Mouse (Mus musculus) kidney, adult 11 months (tissue): ENCODE data around the gene Olfr1259.
"Not testable (repeated sequence)": the region's sequence is repeated elsewhere in the genome, so short reads cannot be mapped to it uniquely, and the experiment has no call there.

Source experiments
- DNase-seq: peaks from one replicate; pipeline ENCODE4 v3.0.0; 2022

The Olfr1259 gene

DNA sequence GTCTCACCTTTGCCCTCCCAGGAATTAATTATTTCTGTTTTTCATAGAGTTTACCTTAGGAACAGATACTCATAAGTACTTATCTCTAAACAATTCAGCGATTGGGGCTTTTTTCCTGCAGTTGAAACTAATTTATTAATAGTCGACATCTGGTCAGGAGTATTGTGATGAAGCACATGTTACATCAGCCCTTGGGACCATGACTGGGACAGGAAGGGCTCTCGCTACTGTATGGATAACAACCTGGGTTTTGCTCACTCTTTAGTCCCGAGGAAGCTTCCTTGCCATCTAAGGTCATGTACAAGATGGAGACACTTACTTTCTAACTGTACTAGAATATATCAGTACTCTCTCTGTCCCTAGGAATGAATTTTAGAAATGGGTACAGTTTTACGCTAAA lies at the start of gene Olfr1259:
TSS of gene Olfr1259 (minus strand) at position 101 of the 400 bp plus-strand sequence.
- DNase-seq: no peak

GRCm38 (mm10) chr2:89990921-89991320 lies 42.5 kb upstream of the Olfr1259 start, which contains the start of gene Olfr1261:
TSS of gene Olfr1261 (plus strand) at chr2:89991221.
- DNase-seq: no peak

DNA sequence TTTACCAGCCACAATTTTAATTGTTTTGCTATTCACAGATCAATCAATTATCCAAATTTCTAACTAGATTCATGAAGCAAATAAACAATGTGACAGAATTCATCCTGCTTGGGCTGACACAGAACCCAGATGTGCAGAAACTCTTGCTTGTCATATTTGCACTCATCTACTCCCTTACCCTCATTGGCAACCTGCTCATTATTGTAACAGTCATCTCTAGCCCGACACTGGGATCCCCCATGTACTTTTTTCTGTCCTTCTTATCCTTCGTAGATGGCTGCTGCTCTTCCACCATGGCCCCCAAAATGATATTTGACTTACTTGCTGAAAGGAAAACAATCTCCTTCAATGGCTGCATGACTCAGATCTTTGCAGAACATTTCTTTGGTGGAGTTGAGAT lies 29.2 kb upstream of the Olfr1259 start:
- no peak for DNase-seq

GRCm38 (mm10) chr2:89974184-89974583 lies 25.7 kb upstream of the Olfr1259 start, which contains the start of gene Olfr1260:
TSS of gene Olfr1260 (plus strand) at chr2:89974340.
- DNase-seq: no peak

DNA sequence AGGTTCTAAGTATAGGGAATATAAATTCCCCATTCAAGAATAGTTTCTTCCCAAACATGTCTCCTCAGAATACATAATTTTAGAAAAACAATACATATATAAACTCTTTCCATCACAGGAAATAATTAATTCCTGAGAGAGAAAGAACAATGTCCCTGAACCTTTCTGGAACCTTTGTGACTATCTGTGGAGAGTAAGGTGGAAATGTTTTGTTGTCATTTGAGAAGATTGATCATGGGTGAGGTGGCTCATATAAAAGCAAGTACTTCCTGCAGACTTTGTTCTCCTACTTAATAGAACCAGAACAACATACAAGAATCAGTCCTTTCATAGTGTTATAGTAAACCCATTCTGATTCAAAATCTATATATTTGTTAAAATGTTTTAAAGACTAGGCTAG lies 21.5 kb downstream of the Olfr1259 start, which contains the start of gene Olfr1258:
TSS of gene Olfr1258 (plus strand) at position 301 of the 400 bp plus-strand sequence.
- DNase-seq: no peak

DNA sequence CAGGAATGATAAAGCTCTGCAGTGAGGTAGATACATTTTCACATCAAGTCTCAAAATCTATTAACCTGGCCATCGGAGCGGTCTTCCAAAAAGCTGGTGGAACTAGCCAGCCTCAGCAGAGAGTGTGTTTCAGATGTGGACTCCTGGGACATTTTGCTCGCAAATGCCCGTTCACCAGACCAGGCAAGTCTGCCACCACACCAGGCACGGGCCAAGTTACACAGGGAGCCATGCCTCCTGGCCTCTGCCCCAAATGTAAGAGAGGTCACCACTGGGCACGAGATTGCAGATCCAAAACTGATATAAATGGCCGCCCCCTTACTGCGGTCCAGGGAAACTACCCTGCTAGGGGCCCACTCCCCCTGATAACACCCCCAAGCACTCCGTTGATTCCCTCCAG lies 35.8 kb downstream of the Olfr1259 start:
- DNase-seq: not testable (repeated sequence)
